Mouse (Mus musculus) stomach, postnatal 0 days (tissue): ENCODE measurements around the gene Vmn1r93.
"Not testable (repeated sequence)": the region's sequence is repeated elsewhere in the genome, so short reads cannot be mapped to it uniquely, and the experiment has no call there.

Experiments used
- CTCF ChIP-seq: IDR thresholded peaks from 2 replicates; pipeline ENCODE4 v1.5.1; 2016; ENCODE audit warnings: antibody characterized with exemption, low read depth, mild to moderate bottlenecking, moderate library complexity
- EP300 ChIP-seq: optimal IDR thresholded peaks from 2 replicates; pipeline ENCODE3; 2016; ENCODE audit warnings: antibody characterized with exemption

- TF ChIP-seq CTCF, EP300: not testable (repeated sequence)
Measured at GRCm38 (mm10) chr7:20138988-20139387, at the start of gene Vmn1r93.
